Mouse (Mus musculus) neural tube, embryonic 11.5 days (tissue): ENCODE measurements at regions not wholly inside any gene's neighbourhood (a gene's known extent, or its start where the extent isn't known, plus 50 kb on each side); places are given as distances from the start of the nearest gene placed in this dataset.
"Not testable (repeated sequence)": the region's sequence is repeated elsewhere in the genome, so short reads cannot be mapped to it uniquely, and the experiment has no call there.

Source experiments
- ATAC-seq: fragments of 200-750 bp; cut with Nextera tagmentation; 2 replicates; pipeline ENCODE4 v1.8.0; 2017; ENCODE audit warnings: moderate number of reproducible peaks, mild to moderate bottlenecking, moderate TSS enrichment, moderate library complexity; ENCODE audit not compliant: insufficient read depth, low FRiP score, low TSS enrichment
- DNase-seq: peaks from one replicate; pipeline ENCODE4 v3.0.0-alpha.2; 2015; ENCODE audit warnings: low spot score
- H3K27ac ChIP-seq: fragments of 300-500 bp; sonication (generic); 2 replicates; pipeline ENCODE4 v1.5.1; 2014; ENCODE audit warnings: low read depth, mild to moderate bottlenecking, low read length
- H3K27me3 ChIP-seq: fragments of 300-500 bp; sonication (generic); 2 replicates; pipeline ENCODE4 v1.6.1; 2014; ENCODE audit warnings: mild to moderate bottlenecking, low read length, mixed read lengths; ENCODE audit not compliant: control insufficient read depth, insufficient read depth
- H3K36me3 ChIP-seq: fragments of 300-500 bp; sonication (generic); 2 replicates; pipeline ENCODE4 v1.6.1; 2014; ENCODE audit warnings: mild to moderate bottlenecking, low read length, moderate library complexity, mixed read lengths; ENCODE audit not compliant: control insufficient read depth, insufficient read depth
- H3K4me1 ChIP-seq: fragments of 300-500 bp; sonication (generic); 2 replicates; pipeline ENCODE4 v1.6.1; 2014; ENCODE audit warnings: low read length, mixed read lengths; ENCODE audit not compliant: control insufficient read depth, insufficient read depth
- H3K4me2 ChIP-seq: fragments of 300-500 bp; sonication (generic); 2 replicates; pipeline ENCODE4 v1.6.1; 2014; ENCODE audit warnings: low read depth, mild to moderate bottlenecking, moderate library complexity
- H3K4me3 ChIP-seq: fragments of 300-500 bp; sonication (generic); 2 replicates; pipeline ENCODE4 v1.5.1; 2014; ENCODE audit warnings: low read depth, low read length
- H3K9ac ChIP-seq: fragments of 300-500 bp; sonication (generic); 2 replicates; pipeline ENCODE4 v1.6.1; 2014; ENCODE audit warnings: mild to moderate bottlenecking, low read length
- H3K9me3 ChIP-seq: fragments of 300-500 bp; sonication (generic); 2 replicates; pipeline ENCODE4 v1.6.1; 2016; ENCODE audit warnings: low read length; ENCODE audit not compliant: control insufficient read depth
- WGBS: fragments of 180-500 bp; shearing (Covaris S2); extraction: QIAGEN DNeasy Blood & Tissue Kit; methylation state at CpG from one replicate; pipeline ENCODE4 v1.1.7; 2014; 5-methylcytosine and 5-hydroxymethylcytosine counted together

GRCm38 (mm10) chr3:20730481-20730880 is 363.5 kb upstream of the Agtr1b start:
- no peak overlapping the region for H3K4me3 ChIP-seq
- H3K4me1 ChIP-seq = no peaks in the 10 kb centered on the region
- no peaks in the 10 kb centered on the region for H3K9me3 ChIP-seq
- no peaks in the 10 kb centered on the region for H3K36me3 ChIP-seq
- no peak for DNase-seq
- H3K9ac ChIP-seq = no peak overlapping the region
- no peak overlapping the region for H3K27ac ChIP-seq
- H3K4me2 ChIP-seq = no peak overlapping the region
- ATAC-seq = no peak
- no peaks in the 10 kb centered on the region for H3K27me3 ChIP-seq

DNA sequence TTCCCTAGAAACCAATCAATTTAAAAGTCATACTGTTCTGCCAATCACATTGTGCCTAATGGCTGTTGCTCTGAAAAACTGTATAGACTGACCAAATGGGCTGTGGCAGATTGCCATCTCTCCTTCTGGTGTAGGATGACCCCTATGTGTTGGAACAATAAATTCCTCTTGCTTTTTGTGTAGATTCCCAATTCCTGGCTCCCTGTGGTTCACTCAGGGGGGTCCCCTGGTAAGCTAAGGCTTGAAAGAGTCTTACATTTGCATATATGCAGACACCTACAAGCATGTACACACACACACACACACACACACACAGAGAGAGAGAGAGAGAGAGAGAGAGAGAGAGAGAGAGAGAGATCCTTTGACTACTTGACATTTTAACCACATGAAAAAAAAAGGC is 362.8 kb upstream of the Agtr1b start:
- not testable (repeated sequence) for ATAC-seq, H3K9me3 ChIP-seq, H3K4me3 ChIP-seq, DNase-seq, H3K9ac ChIP-seq, H3K4me2 ChIP-seq, H3K36me3 ChIP-seq, H3K4me1 ChIP-seq, H3K27me3 ChIP-seq, H3K27ac ChIP-seq

DNA sequence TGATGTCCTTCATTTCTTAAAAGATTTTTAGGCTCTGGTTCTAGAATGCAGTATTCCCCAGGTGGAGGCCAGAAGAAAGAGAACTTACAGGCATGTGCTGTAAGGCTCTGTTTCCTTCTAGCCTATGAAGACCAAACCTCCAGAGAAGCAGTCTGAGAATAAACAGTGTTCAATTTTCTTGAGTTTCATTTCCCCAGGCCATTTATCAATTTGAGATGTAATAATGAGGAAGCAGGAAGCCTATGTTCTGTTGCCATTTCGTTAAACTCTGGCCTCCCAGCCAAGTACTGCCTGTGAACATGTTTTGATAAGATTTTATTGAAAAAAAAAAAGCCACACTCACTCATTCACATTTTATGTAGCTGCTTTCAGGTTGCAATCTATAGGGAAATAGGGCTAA is 347.7 kb upstream of the Agtr1b start:
- DNase-seq (no peak), ATAC-seq (no peak)
- no peaks in the 10 kb centered on the region for H3K36me3 ChIP-seq
- WGBS = 66% methylated on average over 1 of the region's 1 CpGs
- H3K4me3 ChIP-seq = no peak overlapping the region
- no peaks in the 10 kb centered on the region for H3K27me3 ChIP-seq
- no peak overlapping the region for H3K27ac ChIP-seq
- H3K9me3 ChIP-seq = no peaks in the 10 kb centered on the region
- H3K4me2 ChIP-seq = no peak overlapping the region
- no peaks in the 10 kb centered on the region for H3K4me1 ChIP-seq
- H3K9ac ChIP-seq = no peak overlapping the region

GRCm38 (mm10) chr3:20709661-20710060 is 342.7 kb upstream of the Agtr1b start:
- H3K9ac ChIP-seq = no peak overlapping the region
- H3K9me3 ChIP-seq = no peaks in the 10 kb centered on the region
- no peak overlapping the region for H3K27ac ChIP-seq
- no peaks in the 10 kb centered on the region for H3K27me3 ChIP-seq
- 57% methylated on average over 2 of the region's 2 CpGs for WGBS
- no peak overlapping the region for H3K4me2 ChIP-seq
- no peaks in the 10 kb centered on the region for H3K4me1 ChIP-seq
- ATAC-seq (no peak), DNase-seq (no peak)
- no peaks in the 10 kb centered on the region for H3K36me3 ChIP-seq
- H3K4me3 ChIP-seq = no peak overlapping the region

DNA sequence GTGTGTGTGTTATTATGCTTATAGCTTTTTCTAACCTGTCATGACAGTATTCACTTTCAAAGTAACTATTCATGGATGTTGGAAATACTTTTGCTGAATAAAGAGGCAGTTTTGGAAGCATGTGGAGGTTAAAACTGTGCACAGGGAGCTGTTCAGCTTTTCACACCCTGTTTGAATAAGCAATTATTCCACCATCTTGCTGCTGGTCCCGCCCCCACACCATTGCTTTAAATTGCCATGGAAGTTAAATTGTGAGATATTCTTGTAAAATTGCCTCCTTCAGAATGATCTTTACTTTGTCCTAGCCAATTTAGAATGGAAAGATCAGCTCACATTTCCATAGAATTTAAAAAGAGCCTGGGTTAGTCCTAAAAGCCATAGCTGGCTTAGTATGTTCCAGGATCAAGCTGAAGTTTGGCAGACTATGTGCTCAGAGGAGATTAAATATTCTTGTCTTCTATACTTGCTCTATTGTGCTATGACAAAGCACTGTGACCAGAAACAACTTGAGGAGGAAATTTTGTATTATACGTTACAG is 328.4 kb upstream of the Agtr1b start:
- Histone ChIP-seq H3K4me3 (no peak overlapping the region), H3K27me3 (no peaks in the 10 kb centered on the region), H3K4me2 (no peak overlapping the region), H3K36me3 (no peaks in the 10 kb centered on the region), H3K4me1 (no peaks in the 10 kb centered on the region), H3K9ac (no peak overlapping the region), H3K27ac (no peak overlapping the region), H3K9me3 (no peaks in the 10 kb centered on the region)
- no peak for DNase-seq
- ATAC-seq = no peak
- whole genome bisulfite sequencing = 88% methylated on average over 2 of the region's 2 CpGs

DNA sequence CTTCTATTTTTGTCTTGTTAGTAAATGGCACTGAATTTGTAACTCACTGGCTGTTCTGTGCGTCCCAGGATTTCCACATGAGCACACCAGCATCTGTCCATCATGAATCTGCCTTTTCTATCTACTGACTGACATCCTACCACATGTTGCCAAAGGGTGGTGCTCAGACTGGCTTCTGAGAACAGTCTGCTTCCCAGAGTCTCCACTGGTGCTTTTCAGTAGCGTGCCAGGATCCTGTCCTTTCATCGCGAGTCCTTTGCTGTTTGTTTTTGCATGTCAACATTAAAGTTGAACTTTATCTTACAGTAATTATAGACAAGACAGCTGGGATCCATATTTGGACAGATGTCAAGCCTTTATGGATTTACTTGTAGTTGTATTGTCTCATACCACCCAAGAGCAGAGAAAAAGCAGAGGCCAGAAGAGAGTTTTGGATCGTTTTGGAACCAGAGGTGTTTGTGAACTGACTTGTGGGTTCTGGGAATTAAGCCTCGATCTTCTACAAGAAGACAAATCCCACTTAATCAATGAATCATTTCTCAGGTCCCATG is 314.0 kb upstream of the Agtr1b start:
- H3K36me3 ChIP-seq = no peaks in the 10 kb centered on the region
- no peak overlapping the region for H3K9ac ChIP-seq
- no peaks in the 10 kb centered on the region for H3K4me1 ChIP-seq
- H3K27me3 ChIP-seq = no peaks in the 10 kb centered on the region
- no peak overlapping the region for H3K27ac ChIP-seq
- H3K9me3 ChIP-seq = no peaks in the 10 kb centered on the region
- H3K4me3 ChIP-seq = no peak overlapping the region
- DNase-seq (no peak), ATAC-seq (no peak)
- 84% methylated on average over 6 of the region's 6 CpGs for WGBS
- no peak overlapping the region for H3K4me2 ChIP-seq

GRCm38 (mm10) chr3:20661883-20662282 is 294.9 kb upstream of the Agtr1b start:
- no peak overlapping the region for H3K9ac ChIP-seq
- 50% methylated on average over 1 of the region's 1 CpGs for WGBS
- H3K4me1 ChIP-seq = no peaks in the 10 kb centered on the region
- H3K36me3 ChIP-seq = no peaks in the 10 kb centered on the region
- H3K4me3 ChIP-seq = no peak overlapping the region
- no peaks in the 10 kb centered on the region for H3K9me3 ChIP-seq
- no peak for ATAC-seq
- no peak for DNase-seq
- no peak overlapping the region for H3K4me2 ChIP-seq
- no peaks in the 10 kb centered on the region for H3K27me3 ChIP-seq
- H3K27ac ChIP-seq = no peak overlapping the region

DNA sequence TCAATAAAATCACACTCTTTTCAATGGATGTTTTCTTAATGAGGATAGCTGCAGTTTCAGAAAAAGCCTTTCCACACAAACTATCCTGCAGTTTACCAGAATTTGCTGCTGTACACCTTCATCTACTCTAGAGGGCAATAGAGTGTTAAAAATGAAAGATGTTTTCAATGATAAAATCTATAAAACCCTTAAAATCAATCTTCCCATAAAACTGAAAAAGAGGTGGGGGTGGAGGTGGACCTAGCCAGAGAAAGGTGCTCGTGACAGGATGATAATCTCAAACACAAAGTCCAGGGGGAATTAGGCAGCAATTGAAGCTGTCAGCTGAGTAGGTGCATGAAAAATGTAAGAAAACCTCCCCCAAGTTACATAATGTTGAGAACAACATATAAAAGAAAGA is 288.4 kb upstream of the Agtr1b start:
- H3K36me3 ChIP-seq = no peaks in the 10 kb centered on the region
- no peak overlapping the region for H3K9ac ChIP-seq
- H3K4me3 ChIP-seq = no peak overlapping the region
- no peaks in the 10 kb centered on the region for H3K27me3 ChIP-seq
- H3K4me2 ChIP-seq = no peak overlapping the region
- H3K9me3 ChIP-seq = no peaks in the 10 kb centered on the region
- DNase-seq (no peak), ATAC-seq (no peak)
- H3K4me1 ChIP-seq = no peaks in the 10 kb centered on the region
- 26% methylated on average over 1 of the region's 1 CpGs for WGBS
- no peak overlapping the region for H3K27ac ChIP-seq
